Mouse (Mus musculus) layer of hippocampus, postnatal 14 days (tissue): Measurements from ENCODE around the gene Dcaf4. TPM values are rescaled to one million over a fixed set of nuclear protein-coding genes. Genes with fewer than 3 reads are reported as not detected.

Experiments used
- DNase-seq, 2 experiments: peaks; one replicate each; pipeline ENCODE4 v3.0.0; 2021 to 2022; ENCODE audit warnings: low spot score in 2 of 2, mixed read lengths in 1 of 2
- total RNA-seq, 2 experiments: library from RNA; stranded (reverse); gene quantifications; 2 replicates each; pipeline ENCODE4 v1.2.3; 2021

Gene Dcaf4
- total RNA-seq, 2 experiments from 2014 or later: 31.8 to 32.1 TPM

GRCm38 (mm10) chr12:83535428-83535827 lies 15.2 kb downstream of the Dcaf4 start:
- no peak for DNase-seq

DNA sequence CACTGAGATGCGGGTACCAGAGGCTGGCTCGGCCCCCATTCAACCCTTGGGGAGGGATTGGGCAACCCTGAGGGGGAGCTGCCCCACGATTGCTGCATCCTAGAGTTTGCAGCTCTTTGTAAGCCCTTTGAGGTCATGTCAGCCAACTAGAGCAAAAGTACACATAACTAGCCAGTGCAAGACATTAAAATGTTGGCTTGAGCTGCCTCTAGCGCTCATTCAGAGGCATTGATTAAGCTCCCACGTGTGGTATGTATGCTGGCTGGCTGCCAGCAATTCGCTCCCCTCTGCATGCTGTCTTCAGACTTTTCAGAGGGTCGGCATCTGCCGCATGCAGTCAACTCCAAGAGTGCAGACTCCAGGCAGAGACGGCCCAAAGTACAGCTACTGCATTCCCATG lies 15.8 kb downstream of the Dcaf4 start:
- DNase-seq: no peak

- no peak for DNase-seq
Measured at GRCm38 (mm10) chr12:83543997-83544396, 23.7 kb downstream of the Dcaf4 start.

- DNase-seq: no peak
Measured at GRCm38 (mm10) chr12:83544791-83545190, 24.5 kb downstream of the Dcaf4 start.

GRCm38 (mm10) chr12:83551305-83551704 lies 31.0 kb downstream of the Dcaf4 start:
- DNase-seq: no peak

- DNase-seq: no peak
Measured at GRCm38 (mm10) chr12:83553816-83554215, 33.5 kb downstream of the Dcaf4 start.

- no peak for DNase-seq
Measured at GRCm38 (mm10) chr12:83555605-83556004, 35.3 kb downstream of the Dcaf4 start.

DNA sequence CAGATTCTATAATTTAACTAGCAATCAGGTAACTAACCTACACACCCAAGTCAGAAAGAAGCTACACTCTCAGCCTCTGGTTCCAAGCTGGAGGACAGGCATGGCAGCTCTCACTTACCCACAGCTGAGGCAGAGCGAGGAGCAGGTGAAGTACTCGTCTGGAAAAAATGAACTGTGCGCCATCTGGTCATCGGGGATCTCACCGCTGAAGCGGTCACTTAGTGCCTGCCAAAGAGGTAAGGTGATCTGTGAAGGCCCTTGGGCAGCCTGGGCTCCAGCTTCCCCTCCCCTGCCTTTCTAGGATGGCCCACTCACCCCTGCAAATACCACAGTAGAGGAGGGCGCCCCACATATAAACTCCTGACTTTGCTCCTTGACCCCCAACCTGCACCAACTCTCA lies 38.2 kb downstream of the Dcaf4 start:
- no peak for DNase-seq

GRCm38 (mm10) chr12:83560189-83560588 lies 39.9 kb downstream of the Dcaf4 start:
- no peak for DNase-seq

GRCm38 (mm10) chr12:83562589-83562988 lies 42.3 kb downstream of the Dcaf4 start:
- DNase-seq: no peak

GRCm38 (mm10) chr12:83569866-83570265 lies 49.6 kb downstream of the Dcaf4 start:
- no peak for DNase-seq

GRCm38 (mm10) chr12:83572717-83573116 lies 52.5 kb downstream of the Dcaf4 start:
- DNase-seq: no peak

DNA sequence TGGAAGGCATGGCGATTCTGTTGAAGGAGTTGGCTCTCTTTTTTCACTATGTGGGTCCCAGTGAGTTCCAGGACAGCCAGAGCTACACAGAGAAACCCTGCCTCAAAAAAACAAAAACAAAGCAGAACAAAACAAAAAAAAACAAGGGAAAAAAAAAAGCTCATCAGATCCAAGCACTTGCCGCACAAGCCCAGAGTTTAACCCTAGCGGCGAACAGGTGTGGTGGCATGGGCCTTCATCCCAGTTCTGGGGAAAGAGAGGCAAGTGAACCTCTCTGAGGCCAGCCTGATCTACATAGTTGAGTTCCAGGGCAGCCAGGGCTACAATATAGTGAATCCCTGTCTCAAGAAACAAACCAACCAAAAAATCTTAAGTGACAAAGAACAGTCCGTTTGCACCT lies 57.2 kb downstream of the Dcaf4 start:
- no peak for DNase-seq

DNA sequence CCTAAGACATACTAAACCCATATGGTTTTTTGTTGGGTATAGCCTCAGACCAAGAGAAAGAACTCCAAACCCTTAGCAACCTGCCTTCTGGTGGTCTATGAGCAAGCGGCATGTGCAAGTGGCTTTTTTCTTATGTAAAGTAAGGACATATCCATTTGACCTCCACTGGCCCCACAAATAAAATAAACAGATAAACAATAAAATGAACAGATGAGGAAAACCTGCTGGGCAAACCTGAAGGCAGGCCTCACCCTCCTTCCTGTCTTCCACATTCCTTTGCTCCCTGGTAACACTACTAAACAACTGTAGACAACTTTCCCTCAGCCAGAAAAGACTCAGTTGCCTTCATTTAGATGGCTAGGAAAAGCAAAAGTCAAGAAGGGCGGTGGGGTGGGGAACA lies 58.1 kb downstream of the Dcaf4 start:
- DNase-seq: no peak

GRCm38 (mm10) chr12:83578896-83579569 lies 58.8 kb downstream of the Dcaf4 start:
- no peak for DNase-seq

DNA sequence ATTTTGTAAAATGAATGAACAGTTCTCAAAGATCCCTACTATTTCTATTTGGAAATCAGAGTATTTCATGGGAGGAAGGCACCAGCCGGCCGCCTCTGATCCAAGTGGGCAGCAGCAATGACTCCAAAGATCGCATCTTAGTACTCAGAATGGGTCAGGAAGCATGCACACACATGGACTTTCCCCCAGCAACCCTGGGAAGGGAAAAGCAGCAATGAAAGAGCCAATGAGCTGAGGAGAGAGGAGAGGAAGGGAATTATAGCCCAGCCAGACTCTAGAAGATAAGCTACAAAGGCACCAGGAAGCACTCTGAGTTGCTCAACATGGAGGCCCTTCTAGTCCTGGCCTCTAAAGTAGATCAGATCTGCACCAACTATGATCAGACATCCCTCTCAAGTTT lies 60.0 kb downstream of the Dcaf4 start:
- no peak for DNase-seq

GRCm38 (mm10) chr12:83582106-83582505 lies 61.8 kb downstream of the Dcaf4 start:
- no peak for DNase-seq

GRCm38 (mm10) chr12:83582747-83583146 lies 62.5 kb downstream of the Dcaf4 start:
- no peak for DNase-seq

- no peak for DNase-seq
Measured at GRCm38 (mm10) chr12:83586628-83587027, 66.4 kb downstream of the Dcaf4 start.
